Mouse (Mus musculus) effector memory CD4-positive, alpha-beta T cell, adult 7 months (primary cell): ENCODE data around the gene Grm3. TPM values are rescaled to one million over a fixed set of nuclear protein-coding genes. Genes with fewer than 3 reads are reported as not detected.

Experiments used
- polyA plus RNA-seq: library from polyadenylated mRNA; unstranded; fragments of 100-300 nt; shearing (Covaris generic); gene quantifications from one replicate; pipeline ENCODE4 v1.2.1, GENCODE M21; 2017

Gene Grm3
- polyA plus RNA-seq = not detected

DNA sequence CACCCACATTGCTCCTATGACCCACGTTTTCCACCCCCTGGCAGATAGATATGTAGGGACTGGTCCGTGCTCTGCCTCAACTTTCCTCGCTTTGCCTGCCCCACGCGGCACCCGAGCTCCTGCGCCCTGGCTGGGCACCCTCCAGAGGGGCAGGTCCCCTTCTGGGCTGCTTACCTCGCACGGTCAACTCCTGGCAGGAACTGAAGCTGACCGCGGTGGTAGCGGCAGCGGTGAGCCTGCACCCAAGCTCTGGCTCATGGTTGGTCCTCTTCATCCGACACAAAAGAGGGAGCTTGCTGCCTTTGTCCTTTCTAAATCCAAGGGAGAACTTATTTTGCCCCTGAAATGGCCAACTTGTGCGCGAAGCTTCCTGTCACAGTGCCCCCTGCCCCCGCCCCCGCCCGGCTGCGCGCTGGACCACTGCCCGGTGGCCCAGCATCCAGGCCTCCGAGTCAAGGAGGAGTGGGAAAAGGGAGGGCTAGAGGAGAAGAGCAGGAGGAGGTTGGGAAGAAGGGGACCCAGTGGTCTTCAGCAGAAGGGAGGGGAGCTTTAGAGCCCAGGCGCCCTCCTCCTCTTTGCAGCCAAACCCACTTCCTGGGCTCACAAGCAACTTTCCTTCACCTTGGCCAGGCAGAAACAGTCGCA lies at the start of gene Grm3:
TSS of gene Grm3 (minus strand) at position 215 of the 645 bp plus-strand sequence.

